Mouse (Mus musculus) lung, adult 2 months (tissue): Measurements from ENCODE around the gene Ube2c. TPM values are rescaled to one million over a fixed set of nuclear protein-coding genes. Genes with fewer than 3 reads are reported as not detected.

Experiments
- DNase-seq: peaks from one replicate; pipeline ENCODE4 v3.0.0; 2022
- H3K4me1 ChIP-seq: fragments of 200-500 bp; 2 replicates; pipeline ENCODE4 v1.6.1; 2011; ENCODE audit warnings: low read length; ENCODE audit not compliant: control insufficient read depth, insufficient read depth
- H3K4me3 ChIP-seq: fragments of 200-500 bp; replicated peaks from 2 replicates; pipeline ENCODE3; 2011; ENCODE audit warnings: low read depth, mild to moderate bottlenecking, control low read depth, low read length; ENCODE audit errors: extremely low read depth
- CTCF ChIP-seq: fragments of 200-500 bp; IDR thresholded peaks from 2 replicates; pipeline ENCODE4 v1.5.1; 2011; ENCODE audit warnings: mild to moderate bottlenecking, low read length, control low read depth; ENCODE audit not compliant: insufficient read depth
- POLR2A ChIP-seq: fragments of 200-500 bp; IDR thresholded peaks from 2 replicates; pipeline ENCODE4 v1.6.1; 2011; ENCODE audit warnings: low read depth, mild to moderate bottlenecking, control low read depth, low read length, borderline replicate concordance; ENCODE audit errors: extremely low read depth
- WGBS: fragments of 180-500 bp; shearing (Covaris S2); methylation state at CpG from one replicate; pipeline ENCODE4 v1.1.7; 2018; 5-methylcytosine and 5-hydroxymethylcytosine counted together
- polyA plus RNA-seq: library from polyadenylated mRNA; depleted of rRNA; stranded (reverse); fragments of >200 nt; gene quantifications from 2 replicates; pipeline ENCODE4 v1.2.3, GENCODE M21; 2012

Gene Ube2c
- polyA plus RNA-seq, 1 experiment = 9.7 TPM

DNA sequence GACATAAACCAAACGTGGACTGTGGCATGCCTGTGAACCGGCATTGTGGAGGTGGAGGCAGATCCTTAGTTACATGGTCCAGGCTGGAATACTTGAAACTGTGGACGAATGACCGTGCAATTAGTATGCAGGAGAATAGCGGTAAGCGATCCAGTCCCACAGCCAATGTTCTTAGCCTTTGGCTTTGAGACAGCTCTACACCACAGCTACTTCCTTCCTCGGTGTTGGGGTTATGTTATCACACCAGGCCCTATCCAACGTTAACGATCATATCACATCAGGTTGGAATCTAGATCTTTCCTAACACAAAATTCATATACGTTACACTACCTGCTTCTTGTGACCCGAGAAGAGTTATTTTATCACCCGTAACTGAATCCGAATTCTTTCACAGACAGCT is 24.7 kb upstream of the Ube2c start:
- 58% methylated on average over 13 of the region's 13 CpGs for WGBS
- TF ChIP-seq CTCF (no peak), POLR2A (no peak)
- peak overlapping the region; percentile 99 for H3K4me3 ChIP-seq
- no peak for DNase-seq
- peaks cover 5% of the 10 kb centered on the region for H3K4me1 ChIP-seq

DNA sequence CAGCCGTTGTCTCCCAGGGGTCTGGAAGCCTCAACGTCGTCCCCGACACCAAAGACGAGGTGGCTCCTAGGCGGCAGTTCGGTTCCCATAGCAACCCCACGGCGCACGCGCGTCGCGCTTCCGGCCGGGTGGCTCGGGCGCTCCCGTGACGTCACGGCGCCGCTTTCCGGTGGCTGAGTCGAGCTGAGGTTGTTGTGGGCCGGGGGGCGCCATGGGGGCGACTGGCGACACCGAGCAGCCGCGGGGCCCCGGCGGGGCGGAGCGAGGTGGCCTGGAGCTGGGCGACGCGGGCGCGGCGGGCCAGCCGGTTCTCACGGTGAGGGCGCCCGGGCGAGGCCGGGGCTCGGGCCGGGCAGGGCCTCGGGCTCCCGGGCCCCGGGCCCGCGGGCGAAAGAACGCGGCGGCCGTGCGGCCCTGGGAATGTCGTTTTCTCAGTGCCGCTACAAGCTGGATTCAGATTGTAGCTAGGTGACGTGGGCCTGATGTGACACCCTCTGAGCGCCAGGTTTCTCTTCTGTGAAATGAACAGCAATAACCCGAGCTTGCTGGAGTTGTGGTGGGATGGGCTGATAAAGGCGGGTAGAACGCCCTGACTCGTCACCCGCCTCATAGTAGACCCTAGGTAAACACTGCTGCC is 23.7 kb upstream of the Ube2c start, which contains the start of the genes Wfdc3 and Dnttip1:
Gene Wfdc3, minus strand, starts transcription at position 89 of the 637 bp plus-strand sequence.
Gene Dnttip1, plus strand, starts transcription at position 141 of the 637 bp plus-strand sequence.
- DNase-seq = peak; percentile 94
- TF ChIP-seq POLR2A (peak; percentile 45; the same call in 1 of the 2 replicates), CTCF (no peak)
- H3K4me3 ChIP-seq = peak within 1 kb of the TSS; percentile 99
- peaks cover 5% of the 10 kb centered on the region for H3K4me1 ChIP-seq
- WGBS = under 1% methylated on average over 70 of the region's 70 CpGs

DNA sequence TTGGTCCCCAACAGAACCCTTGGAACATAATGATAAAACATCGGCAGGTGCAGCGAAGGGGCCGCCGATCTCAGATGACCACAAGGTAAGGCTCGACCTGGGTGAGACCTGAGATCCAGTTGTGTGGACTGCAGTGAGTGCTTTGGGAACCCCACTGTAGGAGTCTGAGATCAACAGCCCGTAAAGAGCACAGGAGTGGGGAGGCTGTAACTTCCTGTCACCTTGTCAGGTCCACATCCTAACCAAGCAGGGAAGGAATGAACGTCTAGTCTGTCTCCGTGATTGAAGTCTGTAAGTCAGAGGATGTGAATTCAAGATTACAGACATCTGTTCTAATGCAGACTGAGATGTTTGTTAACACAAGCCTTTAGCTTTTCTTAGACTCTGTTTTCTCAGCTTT is 23.0 kb upstream of the Ube2c start:
- WGBS = 28% methylated on average over 8 of the region's 8 CpGs
- no peak for DNase-seq
- TF ChIP-seq POLR2A (no peak), CTCF (no peak)
- peaks cover 5% of the 10 kb centered on the region for H3K4me1 ChIP-seq
- peak overlapping the region; percentile 99 for H3K4me3 ChIP-seq

DNA sequence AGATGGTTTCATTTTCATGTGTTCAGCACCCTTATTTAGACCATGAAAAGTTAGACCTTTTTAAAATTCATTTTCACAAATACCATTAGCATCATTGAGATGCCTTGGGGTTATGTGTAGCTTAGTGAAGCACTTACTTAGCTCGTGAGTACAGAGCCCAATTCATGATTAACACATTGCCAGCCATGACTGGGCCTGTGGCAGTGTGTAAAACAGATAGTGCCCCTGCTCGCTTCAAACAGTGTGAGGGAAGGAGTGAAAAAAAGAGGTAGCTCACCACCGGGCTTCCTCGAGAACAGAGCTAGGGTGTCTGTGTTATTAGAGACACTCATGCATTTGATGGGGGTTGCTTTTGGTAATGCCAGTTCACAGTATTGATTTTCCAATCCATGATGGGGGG is 21.5 kb upstream of the Ube2c start:
- Histone ChIP-seq H3K4me3 (no peak overlapping the region), H3K4me1 (peaks cover 5% of the 10 kb centered on the region)
- no peak for TF ChIP-seq POLR2A
- no peak for TF ChIP-seq CTCF
- WGBS = 81% methylated on average over 4 of the region's 4 CpGs
- no peak for DNase-seq

DNA sequence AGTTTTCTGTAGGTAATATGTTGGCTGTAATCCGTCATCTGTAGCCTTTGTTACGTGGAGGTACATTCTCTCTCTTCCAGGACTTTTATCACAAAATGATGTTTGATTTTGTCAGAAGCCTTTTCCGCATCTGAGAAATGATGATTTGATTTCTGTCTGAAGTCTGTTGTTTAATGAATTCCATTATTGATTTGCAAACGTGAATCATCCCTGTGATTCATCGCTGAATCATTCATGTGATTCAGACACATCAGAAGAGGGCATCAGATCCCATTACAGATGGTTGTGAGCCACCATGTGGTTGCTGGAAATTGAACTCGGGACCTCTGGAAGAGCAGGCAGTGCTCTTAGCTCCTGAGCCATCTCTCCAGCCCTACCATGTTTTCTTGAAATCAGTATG is 20.7 kb upstream of the Ube2c start:
- 81% methylated on average over 6 of the region's 6 CpGs for WGBS
- Histone ChIP-seq H3K4me3 (no peak overlapping the region), H3K4me1 (peaks cover 5% of the 10 kb centered on the region)
- no peak for DNase-seq
- TF ChIP-seq POLR2A (no peak), CTCF (no peak)

DNA sequence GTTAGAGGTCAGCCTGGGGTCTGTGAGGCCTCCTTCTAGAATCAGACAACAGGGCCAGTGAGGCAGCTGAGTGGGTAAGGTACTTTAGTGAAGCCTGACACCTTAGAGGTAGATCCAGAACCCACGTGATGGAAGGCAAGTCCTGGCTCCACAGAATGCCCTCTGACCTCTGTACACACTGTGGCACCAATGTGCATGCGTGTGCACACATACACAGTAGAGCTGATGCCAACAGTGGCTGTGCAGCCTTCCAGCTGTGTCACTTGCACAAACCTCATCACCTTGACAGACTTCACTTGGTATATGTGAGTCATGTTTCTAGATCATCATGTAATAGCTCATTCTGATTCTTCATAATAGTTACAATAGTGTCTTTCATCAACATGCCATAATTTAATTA is 17.2 kb upstream of the Ube2c start:
- WGBS = 82% methylated on average over 2 of the region's 2 CpGs
- Histone ChIP-seq H3K4me3 (no peak overlapping the region), H3K4me1 (no peaks in the 10 kb centered on the region)
- TF ChIP-seq CTCF (no peak), POLR2A (no peak)
- DNase-seq = no peak

DNA sequence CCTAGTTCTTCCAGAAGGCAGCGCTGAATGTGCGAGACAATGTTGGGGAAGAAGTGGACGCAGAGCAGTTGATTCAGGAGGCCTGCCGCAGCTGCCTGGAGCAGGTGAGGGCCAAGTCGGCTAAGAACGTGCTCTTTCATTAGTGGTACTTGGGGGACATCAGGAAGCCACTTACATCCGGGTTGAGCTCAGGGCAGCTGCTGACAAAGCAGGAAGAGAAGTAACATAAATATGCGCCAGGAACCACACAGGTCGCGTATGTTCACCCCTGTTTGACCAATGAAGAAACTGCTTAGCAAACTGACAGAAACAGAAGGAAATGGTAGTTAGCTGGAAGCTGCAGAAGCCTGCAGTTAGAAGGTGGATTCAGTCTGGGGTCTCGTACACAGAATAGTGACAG is 15.6 kb upstream of the Ube2c start:
- WGBS = 50% methylated on average over 11 of the region's 11 CpGs
- no peak for DNase-seq
- Histone ChIP-seq H3K4me3 (no peak overlapping the region), H3K4me1 (no peaks in the 10 kb centered on the region)
- no peak for TF ChIP-seq CTCF
- no peak for TF ChIP-seq POLR2A

DNA sequence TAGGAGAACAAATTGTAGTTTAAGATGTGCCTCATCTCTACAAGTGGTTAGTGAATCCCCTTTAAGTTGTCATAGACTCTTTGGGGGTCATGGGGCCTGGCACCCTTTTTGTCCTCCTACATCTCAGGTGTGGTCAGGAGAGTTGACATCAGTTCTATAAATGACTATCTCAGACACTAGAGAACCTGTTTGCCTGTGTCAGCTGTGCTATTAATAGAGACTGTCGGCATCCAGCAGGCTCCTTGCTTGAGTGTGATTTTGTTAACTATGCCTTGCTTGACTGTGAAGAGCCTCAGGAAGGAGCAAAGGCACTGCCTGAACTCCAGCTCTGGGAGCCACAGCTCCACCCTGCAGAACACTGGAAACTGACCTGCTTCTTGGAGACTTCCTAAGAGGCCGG is 14.9 kb upstream of the Ube2c start:
- H3K4me3 ChIP-seq = no peak overlapping the region
- DNase-seq = no peak
- 64% methylated on average over 2 of the region's 2 CpGs for WGBS
- no peaks in the 10 kb centered on the region for H3K4me1 ChIP-seq
- TF ChIP-seq CTCF = no peak
- TF ChIP-seq POLR2A = no peak

DNA sequence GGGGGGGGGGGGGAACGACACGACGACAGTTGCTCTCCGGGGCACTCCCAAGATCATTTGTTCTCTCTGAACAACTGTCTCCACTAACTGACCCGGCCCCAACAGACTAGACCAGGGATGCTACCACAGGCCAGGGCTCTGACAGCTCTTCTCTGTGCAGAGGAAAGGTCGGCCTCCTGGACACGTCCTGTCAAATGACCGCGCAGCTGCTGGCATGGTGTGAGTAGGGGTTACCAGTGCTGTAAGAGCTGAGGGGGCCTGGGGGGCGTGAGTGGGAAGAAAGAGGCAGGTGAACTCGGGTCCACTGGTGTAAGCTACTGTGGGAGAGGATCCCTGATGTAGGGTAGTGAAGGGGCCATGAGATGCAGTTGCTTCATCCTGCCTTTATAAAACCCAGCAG is 11.9 kb upstream of the Ube2c start:
- TF ChIP-seq CTCF = no peak
- TF ChIP-seq POLR2A = no peak
- Histone ChIP-seq H3K4me1 (no peaks in the 10 kb centered on the region), H3K4me3 (no peak overlapping the region)
- DNase-seq = no peak
- 89% methylated on average over 11 of the region's 11 CpGs for WGBS

DNA sequence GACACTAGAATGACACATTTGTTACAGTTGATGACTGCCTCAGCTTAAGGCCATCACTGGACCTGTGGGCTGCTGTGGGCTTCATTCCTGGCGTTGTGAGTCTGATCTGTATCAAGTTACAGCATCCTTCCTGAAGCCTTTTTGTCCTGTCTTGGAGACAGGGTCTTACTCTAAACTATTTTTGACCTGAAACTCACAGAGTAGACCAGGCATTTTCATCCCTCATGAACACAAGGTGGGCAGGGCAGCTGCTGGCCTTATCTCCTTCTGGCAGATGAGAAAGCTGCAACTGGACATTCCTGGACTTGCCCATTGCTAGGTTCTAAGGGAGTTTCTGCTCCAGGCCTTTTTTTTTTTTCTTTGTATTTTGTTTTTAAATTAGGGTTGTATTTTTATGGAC is 11.0 kb upstream of the Ube2c start:
- Histone ChIP-seq H3K4me1 (no peaks in the 10 kb centered on the region), H3K4me3 (no peak overlapping the region)
- 63% methylated on average over 1 of the region's 1 CpGs for WGBS
- TF ChIP-seq POLR2A = no peak
- no peak for TF ChIP-seq CTCF
- DNase-seq = no peak
